Mouse (Mus musculus): ENCODE results near the gene Fgfr1op. TPM values are rescaled to one million over a fixed set of nuclear protein-coding genes. Genes with fewer than 3 reads are reported as not detected.

The Fgfr1op gene
- total and polyA plus RNA-seq, 3 experiments: 13.7 to 47.3 (median 24.8) TPM

- Histone ChIP-seq H3K27me3 (ENCODE audit: insufficient read depth, low read length) (peaks cover 13% of the 10 kb centered on the region), H3K9me3 (replicated peaks) (no peaks in the 10 kb centered on the region), H3K4me1 (ENCODE audit: insufficient read depth, low read depth, low read length) (no peaks in the 10 kb centered on the region), H3K36me3 (replicated peaks) (no peaks in the 10 kb centered on the region), H3K4me3 (ENCODE audit: low read depth, low read length) (no peak overlapping the region)
- TF ChIP-seq TAL1 (conservative IDR thresholded peaks at IDR 0.05; ENCODE audit: low read depth, low read length): no peak
- no peak for TF ChIP-seq GATA1 (IDR thresholded peaks at IDR 0.05; ENCODE audit: borderline replicate concordance, low read length)
- no peak for TF ChIP-seq POLR2AphosphoS5 (IDR thresholded peaks at IDR 0.05; ENCODE audit: insufficient replicate concordance, low read depth, low read length)
- TF ChIP-seq GATA2 (IDR thresholded peaks at IDR 0.05; ENCODE audit: borderline replicate concordance, low read depth, low read length): no peak
- no peak for TF ChIP-seq CTCF (IDR thresholded peaks at IDR 0.05; ENCODE audit: low read depth, low read length)
- ATAC-seq (ENCODE audit: extremely low read depth, insufficient number of reproducible peaks, low FRiP score, poor library complexity, severe bottlenecking) (no peak), DNase-seq (ENCODE audit: low spot score) (no peak)
Measured at GRCm38 (mm10) chr17:8215016-8215745, 49.9 kb downstream of the Fgfr1op start.

GRCm38 (mm10) chr17:8223225-8223624, 57.9 kb downstream of the Fgfr1op start:
- no peaks in the 10 kb centered on the region for H3K9me3 ChIP-seq (replicated peaks)
- peaks cover 3% of the 10 kb centered on the region for H3K27me3 ChIP-seq (ENCODE audit: insufficient read depth, low read length)
- H3K36me3 ChIP-seq (replicated peaks): no peaks in the 10 kb centered on the region
- H3K4me3 ChIP-seq (ENCODE audit: low read depth, low read length): no peak overlapping the region
- TF ChIP-seq TAL1 (conservative IDR thresholded peaks at IDR 0.05; ENCODE audit: low read depth, low read length): no peak
- no peak for TF ChIP-seq GATA1 (IDR thresholded peaks at IDR 0.05; ENCODE audit: borderline replicate concordance, low read length)
- TF ChIP-seq POLR2AphosphoS5 (IDR thresholded peaks at IDR 0.05; ENCODE audit: insufficient replicate concordance, low read depth, low read length): no peak
- TF ChIP-seq CTCF (IDR thresholded peaks at IDR 0.05; ENCODE audit: low read depth, low read length): no peak
- TF ChIP-seq GATA2 (IDR thresholded peaks at IDR 0.05; ENCODE audit: borderline replicate concordance, low read depth, low read length): no peak
- ATAC-seq (ENCODE audit: extremely low read depth, insufficient number of reproducible peaks, low FRiP score, poor library complexity, severe bottlenecking) (no peak), DNase-seq (ENCODE audit: low spot score) (no peak)
- H3K4me1 ChIP-seq (ENCODE audit: insufficient read depth, low read depth, low read length): no peaks in the 10 kb centered on the region

GRCm38 (mm10) chr17:8224072-8224471, 58.8 kb downstream of the Fgfr1op start:
- peaks cover 8% of the 10 kb centered on the region for H3K27me3 ChIP-seq (ENCODE audit: insufficient read depth, low read length)
- H3K9me3 ChIP-seq (replicated peaks): no peaks in the 10 kb centered on the region
- no peak for TF ChIP-seq GATA2 (IDR thresholded peaks at IDR 0.05; ENCODE audit: borderline replicate concordance, low read depth, low read length)
- no peak for TF ChIP-seq TAL1 (conservative IDR thresholded peaks at IDR 0.05; ENCODE audit: low read depth, low read length)
- no peak for TF ChIP-seq CTCF (IDR thresholded peaks at IDR 0.05; ENCODE audit: low read depth, low read length)
- no peak for TF ChIP-seq POLR2AphosphoS5 (IDR thresholded peaks at IDR 0.05; ENCODE audit: insufficient replicate concordance, low read depth, low read length)
- TF ChIP-seq GATA1 (IDR thresholded peaks at IDR 0.05; ENCODE audit: borderline replicate concordance, low read length): no peak
- H3K36me3 ChIP-seq (replicated peaks): no peaks in the 10 kb centered on the region
- H3K4me1 ChIP-seq (ENCODE audit: insufficient read depth, low read depth, low read length): no peaks in the 10 kb centered on the region
- ATAC-seq (ENCODE audit: extremely low read depth, insufficient number of reproducible peaks, low FRiP score, poor library complexity, severe bottlenecking): no peak
- no peak for DNase-seq (ENCODE audit: low spot score)
- no peak overlapping the region for H3K4me3 ChIP-seq (ENCODE audit: low read depth, low read length)

GRCm38 (mm10) chr17:8225166-8225565, 59.9 kb downstream of the Fgfr1op start:
- DNase-seq (ENCODE audit: low spot score) (no peak), ATAC-seq (ENCODE audit: extremely low read depth, insufficient number of reproducible peaks, low FRiP score, poor library complexity, severe bottlenecking) (no peak)
- Histone ChIP-seq H3K36me3 (replicated peaks) (no peaks in the 10 kb centered on the region), H3K4me1 (ENCODE audit: insufficient read depth, low read depth, low read length) (no peaks in the 10 kb centered on the region), H3K9me3 (replicated peaks) (no peaks in the 10 kb centered on the region), H3K27me3 (ENCODE audit: insufficient read depth, low read length) (peaks cover 8% of the 10 kb centered on the region), H3K4me3 (ENCODE audit: low read depth, low read length) (no peak overlapping the region)
- TF ChIP-seq GATA2 (IDR thresholded peaks at IDR 0.05; ENCODE audit: borderline replicate concordance, low read depth, low read length): no peak
- no peak for TF ChIP-seq GATA1 (IDR thresholded peaks at IDR 0.05; ENCODE audit: borderline replicate concordance, low read length)
- TF ChIP-seq TAL1 (conservative IDR thresholded peaks at IDR 0.05; ENCODE audit: low read depth, low read length): no peak
- TF ChIP-seq CTCF (IDR thresholded peaks at IDR 0.05; ENCODE audit: low read depth, low read length): no peak
- no peak for TF ChIP-seq POLR2AphosphoS5 (IDR thresholded peaks at IDR 0.05; ENCODE audit: insufficient replicate concordance, low read depth, low read length)

GRCm38 (mm10) chr17:8225746-8226145, 60.4 kb downstream of the Fgfr1op start:
- no peaks in the 10 kb centered on the region for H3K9me3 ChIP-seq (replicated peaks)
- no peak for TF ChIP-seq GATA2 (IDR thresholded peaks at IDR 0.05; ENCODE audit: borderline replicate concordance, low read depth, low read length)
- no peak for TF ChIP-seq CTCF (IDR thresholded peaks at IDR 0.05; ENCODE audit: low read depth, low read length)
- TF ChIP-seq POLR2AphosphoS5 (IDR thresholded peaks at IDR 0.05; ENCODE audit: insufficient replicate concordance, low read depth, low read length): no peak
- TF ChIP-seq TAL1 (conservative IDR thresholded peaks at IDR 0.05; ENCODE audit: low read depth, low read length): no peak
- TF ChIP-seq GATA1 (IDR thresholded peaks at IDR 0.05; ENCODE audit: borderline replicate concordance, low read length): no peak
- ATAC-seq (ENCODE audit: extremely low read depth, insufficient number of reproducible peaks, low FRiP score, poor library complexity, severe bottlenecking) (no peak), DNase-seq (ENCODE audit: low spot score) (no peak)
- no peak overlapping the region for H3K4me3 ChIP-seq (ENCODE audit: low read depth, low read length)
- no peaks in the 10 kb centered on the region for H3K36me3 ChIP-seq (replicated peaks)
- H3K27me3 ChIP-seq (ENCODE audit: insufficient read depth, low read length): peaks cover 11% of the 10 kb centered on the region
- H3K4me1 ChIP-seq (ENCODE audit: insufficient read depth, low read depth, low read length): no peaks in the 10 kb centered on the region

DNA sequence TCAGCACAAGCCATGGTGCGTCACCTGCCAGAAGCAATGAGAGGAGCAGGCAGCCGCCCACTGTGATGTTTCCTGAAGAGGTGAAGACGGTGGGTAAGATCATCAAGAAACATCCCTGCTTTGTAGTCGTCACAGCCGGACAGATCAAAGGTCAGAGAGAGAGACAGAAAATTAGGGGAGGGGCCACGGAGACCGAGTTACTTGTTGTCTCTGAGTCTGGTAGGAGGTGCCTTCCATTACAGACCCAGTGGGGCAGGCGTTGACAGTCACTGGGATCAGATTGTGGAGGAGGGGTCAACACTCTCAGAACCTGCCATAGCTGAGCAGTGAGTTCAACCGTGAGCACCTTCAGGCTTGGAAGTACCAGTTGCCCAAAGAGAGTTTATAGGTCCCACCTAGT, 63.3 kb downstream of the Fgfr1op start:
- no peak for TF ChIP-seq CTCF (IDR thresholded peaks at IDR 0.05; ENCODE audit: low read depth, low read length)
- no peak for TF ChIP-seq GATA1 (IDR thresholded peaks at IDR 0.05; ENCODE audit: borderline replicate concordance, low read length)
- TF ChIP-seq GATA2 (IDR thresholded peaks at IDR 0.05; ENCODE audit: borderline replicate concordance, low read depth, low read length): no peak
- TF ChIP-seq TAL1 (conservative IDR thresholded peaks at IDR 0.05; ENCODE audit: low read depth, low read length): no peak
- no peak for TF ChIP-seq POLR2AphosphoS5 (IDR thresholded peaks at IDR 0.05; ENCODE audit: insufficient replicate concordance, low read depth, low read length)
- H3K27me3 ChIP-seq (ENCODE audit: insufficient read depth, low read length): peaks cover 17% of the 10 kb centered on the region
- H3K4me1 ChIP-seq (ENCODE audit: insufficient read depth, low read depth, low read length): no peaks in the 10 kb centered on the region
- no peaks in the 10 kb centered on the region for H3K36me3 ChIP-seq (replicated peaks)
- ATAC-seq (ENCODE audit: extremely low read depth, insufficient number of reproducible peaks, low FRiP score, poor library complexity, severe bottlenecking): no peak
- H3K9me3 ChIP-seq (replicated peaks): no peaks in the 10 kb centered on the region
- DNase-seq (ENCODE audit: low spot score): no peak
- no peak overlapping the region for H3K4me3 ChIP-seq (ENCODE audit: low read depth, low read length)

Data from G1E (cell line).